Mouse (Mus musculus) megakaryocyte-erythroid progenitor cell, adult 5-6 weeks (primary cell): ENCODE results near the gene Stk36. TPM values are rescaled to one million over a fixed set of nuclear protein-coding genes. Genes with fewer than 3 reads are reported as not detected.

Experiments used
- ATAC-seq: replicated peaks from 2 replicates; pipeline ENCODE4 v1.8.0; 2016; ENCODE audit warnings: mild to moderate bottlenecking, inconsistent platforms; ENCODE audit not compliant: severe bottlenecking, poor library complexity, low FRiP score, low TSS enrichment
- total RNA-seq, 2 experiments: library from RNA; stranded (forward) in 1 of 2; stranded (reverse) in 1 of 2; fragments of 200-1000, 215-1000 nt in 1 of 2; fragments of >200 nt in 1 of 2; fragmentation: Nextera tagmentation in 1 of 2; gene quantifications; 2 replicates each; pipeline ENCODE4 v1.2.3; 2014 to 2017

Stk36 gene
- total RNA-seq (2014; fragmentation: Nextera tagmentation) (0.20 and 0.82 TPM in 2 replicates), total RNA-seq (2017) (not detected in 2 replicates)

GRCm38 (mm10) chr1:74601267-74601962 is at the start of gene Stk36, which contains the start of gene Rnf25:
Gene Stk36, plus strand, starts transcription at chr1:74601445.
Gene Rnf25, minus strand, starts transcription at chr1:74601397.
- peak; percentile 99 for ATAC-seq

DNA sequence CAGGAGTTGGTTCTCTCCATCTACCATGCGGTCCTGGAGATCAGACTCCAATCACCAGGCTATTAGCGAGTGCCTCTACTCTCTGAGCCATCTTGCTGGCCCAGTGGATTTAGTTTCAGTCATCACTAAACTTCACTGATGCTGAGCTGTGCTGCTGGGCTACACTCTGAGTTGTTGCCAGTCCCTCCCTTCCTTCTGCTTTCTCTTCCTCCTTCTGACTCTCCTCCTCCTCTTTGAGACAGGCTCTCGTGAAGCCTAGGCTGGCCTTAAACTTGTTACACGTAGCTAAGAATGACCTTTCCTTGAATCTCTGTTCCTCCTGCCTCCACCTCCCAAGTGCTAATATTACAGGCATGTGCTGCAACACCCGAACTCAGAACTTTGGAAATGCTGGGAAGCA is 42.2 kb upstream of the Stk36 start:
- no peak for ATAC-seq

DNA sequence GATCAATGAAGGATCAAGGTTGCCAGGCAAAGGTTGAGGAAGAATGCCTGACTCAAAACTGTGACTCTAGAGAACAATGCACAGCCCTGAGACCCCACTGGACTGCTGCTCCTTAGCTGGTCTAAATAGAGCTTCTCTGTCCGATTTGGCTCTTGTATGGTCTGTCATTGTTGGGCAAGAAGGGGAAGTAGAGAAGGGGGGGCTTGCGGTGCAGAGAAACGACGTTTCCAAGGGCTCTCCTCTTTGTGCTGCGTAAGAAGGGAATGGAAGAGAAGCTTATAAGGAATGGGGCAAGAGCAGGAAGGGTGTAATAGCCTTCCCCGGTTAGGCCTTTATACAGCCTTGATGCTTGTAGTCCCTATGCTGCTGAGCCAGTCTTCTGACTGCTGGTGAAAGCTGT is 35.4 kb upstream of the Stk36 start:
- ATAC-seq: no peak

- ATAC-seq: peak; percentile 39
Observed at GRCm38 (mm10) chr1:74569739-74570719, 31.2 kb upstream of the Stk36 start.

DNA sequence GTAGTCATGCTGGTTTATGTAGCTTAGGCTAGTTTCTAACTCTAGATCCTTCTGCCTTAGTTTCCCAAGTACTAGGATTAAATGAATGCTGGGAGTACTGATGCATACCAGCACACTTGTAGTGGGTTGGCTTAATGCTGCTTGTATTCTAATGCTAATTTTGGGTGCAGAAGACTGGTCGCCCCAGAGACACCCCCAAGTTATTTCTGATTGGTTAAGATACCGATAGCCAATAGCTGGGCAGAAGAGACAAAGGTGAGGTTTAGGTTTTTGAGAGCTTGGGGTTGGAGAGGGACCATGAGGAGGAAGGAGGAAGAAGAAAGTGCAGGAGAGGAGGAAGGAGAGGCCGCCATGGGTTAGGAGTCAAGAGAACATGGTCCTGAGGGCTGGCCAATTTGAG is 18.6 kb upstream of the Stk36 start:
- ATAC-seq: no peak

- peak; percentile 38 for ATAC-seq
Observed at GRCm38 (mm10) chr1:74584616-74585398, 16.4 kb upstream of the Stk36 start.

- ATAC-seq: 0 out of 2 replicates have a peak, but pooled peaks have one; percentile 1
Observed at GRCm38 (mm10) chr1:74587233-74587772, 13.9 kb upstream of the Stk36 start.

DNA sequence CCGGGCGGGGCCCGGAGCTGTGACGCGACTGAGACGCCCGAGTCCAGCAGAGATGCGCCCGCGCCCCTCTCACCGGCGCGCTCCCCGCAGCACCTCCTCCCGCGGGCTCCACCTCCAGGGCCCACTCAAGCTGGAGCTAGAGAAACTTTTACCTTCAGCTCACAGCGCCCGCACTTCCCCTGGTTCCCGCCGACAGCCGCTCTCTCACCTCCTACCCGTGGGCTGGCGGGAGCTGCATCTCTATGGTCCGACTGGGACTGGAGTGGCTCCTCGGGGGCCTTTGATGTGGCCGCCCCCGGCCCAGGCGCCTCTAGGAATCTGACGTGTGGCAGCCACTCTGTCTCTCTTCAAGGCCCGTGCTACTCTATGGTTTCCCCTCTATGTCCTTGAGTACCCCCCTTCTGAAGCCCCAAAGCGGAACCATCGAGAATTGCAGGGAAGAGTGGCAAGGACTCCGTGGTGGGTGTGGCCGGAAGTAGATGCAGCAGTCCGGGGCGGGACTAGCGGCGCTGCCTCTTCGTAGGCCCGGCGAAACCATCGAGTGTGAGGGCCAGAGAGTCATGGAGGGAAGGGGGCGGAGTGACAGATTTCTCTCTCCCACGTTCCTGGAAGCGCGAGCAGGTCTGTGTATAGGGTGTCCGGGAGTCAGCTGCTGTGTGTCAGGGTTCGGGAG is 13.3 kb upstream of the Stk36 start, which contains the start of the genes Zfp142 and Bcs1l:
TSS of gene Zfp142 (minus strand) at position 474 of the 673 bp plus-strand sequence.
TSS of gene Bcs1l (plus strand) at position 517 of the 673 bp plus-strand sequence.
- ATAC-seq: peak; percentile 92

GRCm38 (mm10) chr1:74594434-74594833 is 6.8 kb upstream of the Stk36 start:
- no peak for ATAC-seq

- ATAC-seq: peak; percentile 69
Observed at GRCm38 (mm10) chr1:74600501-74601266, 561 bp upstream of the Stk36 start.

DNA sequence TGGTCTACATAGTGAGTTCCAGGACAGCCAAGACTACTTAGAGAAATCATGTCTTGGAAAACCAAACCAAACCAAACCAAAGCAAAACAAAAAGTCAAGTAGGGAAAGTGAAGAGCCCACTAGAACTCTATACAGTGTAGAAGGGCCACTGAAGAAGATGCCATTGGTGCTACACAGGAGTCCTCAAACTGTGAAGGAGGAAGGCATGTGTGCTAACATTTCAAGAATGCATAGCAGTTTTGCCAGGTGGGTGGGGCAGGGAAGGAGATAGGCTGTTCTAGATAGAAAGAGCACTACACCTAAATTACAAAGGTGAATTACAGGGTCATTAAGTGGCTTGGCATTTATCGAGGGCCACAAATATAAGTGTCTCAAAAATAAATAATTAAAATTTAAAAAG is 22.9 kb downstream of the Stk36 start:
- ATAC-seq: no peak

GRCm38 (mm10) chr1:74626076-74626475 is 24.8 kb downstream of the Stk36 start:
- ATAC-seq: no peak

DNA sequence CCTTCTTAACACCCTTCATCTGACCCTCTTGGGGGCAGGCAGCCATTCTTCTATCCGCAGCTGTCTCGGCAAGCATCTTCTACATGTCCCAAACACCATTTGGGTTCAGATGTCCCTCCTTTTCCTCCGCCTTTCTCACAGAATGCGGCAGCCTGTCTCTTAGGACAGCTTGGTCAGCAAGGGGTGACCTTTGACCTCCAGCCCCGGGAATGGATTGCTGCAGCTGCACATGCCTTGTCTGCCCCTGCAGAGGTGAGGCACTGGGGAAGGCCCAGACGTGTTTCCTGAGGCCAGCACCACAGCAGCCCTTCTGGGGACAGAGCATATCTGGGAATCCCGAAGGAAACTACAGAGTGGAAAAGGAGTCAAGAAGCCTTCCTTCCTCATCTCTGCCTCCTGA is 26.8 kb downstream of the Stk36 start:
- no peak for ATAC-seq

GRCm38 (mm10) chr1:74632734-74633133 is 31.5 kb downstream of the Stk36 start:
- ATAC-seq: no peak

GRCm38 (mm10) chr1:74643524-74643923 is 42.3 kb downstream of the Stk36 start:
- ATAC-seq: no peak

- no peak for ATAC-seq
Observed at GRCm38 (mm10) chr1:74643926-74644325, 42.7 kb downstream of the Stk36 start.

GRCm38 (mm10) chr1:74661448-74662195 is 60.4 kb downstream of the Stk36 start, which contains the start of gene Ttll4:
Gene Ttll4, plus strand, starts transcription at chr1:74661745.
- ATAC-seq: peak; percentile 99
